Mouse (Mus musculus): ENCODE data around the gene Uqcr11.

- TF ChIP-seq CTCF (IDR thresholded peaks at IDR 0.05; ENCODE audit: low read depth) (no peak), EP300 (optimal IDR thresholded peaks at IDR 0.05) (no peak)
Observed at GRCm38 (mm10) chr10:80445052-80445451, 38.4 kb upstream of the Uqcr11 start.
